Mouse (Mus musculus) MEL (cell line): ENCODE results near the gene Fam69b.

ENCODE experiments used
- MXI1 ChIP-seq: IDR thresholded peaks from 2 replicates; pipeline ENCODE4 v1.6.1; 2011; ENCODE audit warnings: mild to moderate bottlenecking, low read depth, low read length, improper control_type of control experiment
- POLR2A ChIP-seq, 2 experiments: IDR thresholded peaks; 2 replicates each; pipeline ENCODE4 v1.6.1; 2011 to 2012; ENCODE audit warnings: low read length in 2 of 2, mild to moderate bottlenecking in 2 of 2, control low read depth in 1 of 2, improper control_type of control experiment in 1 of 2, low read depth in 1 of 2, moderate library complexity in 1 of 2; ENCODE audit not compliant: control insufficient read depth in 1 of 2, insufficient read depth in 1 of 2, poor library complexity in 1 of 2

DNA sequence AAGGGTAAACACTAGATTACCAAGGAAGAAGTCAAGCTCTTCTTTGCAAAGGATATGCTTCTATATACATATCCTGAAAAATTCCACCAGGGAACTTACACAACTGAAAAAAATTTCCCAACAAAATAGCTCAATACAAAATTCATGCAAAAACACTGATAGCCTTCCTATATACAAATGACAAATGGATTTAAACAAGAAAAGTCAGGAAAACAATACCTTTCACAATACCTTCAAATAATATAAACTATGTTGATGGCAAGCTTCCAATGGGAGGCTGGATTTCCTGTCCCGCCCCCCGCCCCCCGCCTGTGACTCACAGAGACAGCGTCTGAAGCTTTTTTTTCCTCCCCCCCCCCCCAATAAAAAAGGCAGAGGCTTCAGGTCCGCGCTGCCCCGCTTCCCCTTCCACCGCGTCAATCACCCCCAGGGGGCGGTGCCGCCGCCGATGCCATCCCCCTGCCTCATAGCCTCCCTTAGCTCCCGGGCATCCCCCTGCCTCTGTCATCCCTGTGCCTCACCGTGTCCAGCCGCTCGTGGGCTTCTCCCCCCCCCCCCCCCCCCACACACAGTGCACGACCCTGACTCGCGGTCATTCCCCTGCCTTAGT, 33.0 kb downstream of the Fam69b start:
- TF ChIP-seq POLR2A (IDR thresholded peaks at IDR 0.05; ENCODE audit: control insufficient read depth in 1 of 2, insufficient read depth in 1 of 2, low read depth in 1 of 2, low read length in 2 of 2, poor library complexity in 1 of 2): no peak
- TF ChIP-seq MXI1: no peak
